Mouse (Mus musculus) limb, embryonic 14.5 days (tissue): Measurements from ENCODE around the gene Rcvrn. TPM values are rescaled to one million over a fixed set of nuclear protein-coding genes. Genes with fewer than 3 reads are reported as not detected.

Source experiments
- ATAC-seq: fragments of 200-750 bp; cut with Nextera tagmentation; 2 replicates; pipeline ENCODE4 v1.8.0; 2017; ENCODE audit warnings: low read depth, moderate number of reproducible peaks, moderate TSS enrichment; ENCODE audit not compliant: low FRiP score
- DNase-seq: peaks from one replicate; pipeline ENCODE4 v3.0.0-alpha.2; 2015; ENCODE audit warnings: low spot score
- H3K27ac ChIP-seq: fragments of 300-500 bp; sonication (generic); replicated peaks from 2 replicates; pipeline ENCODE4 v1.5.1; 2014; ENCODE audit warnings: low read depth, mild to moderate bottlenecking, low read length, moderate library complexity, mixed read lengths
- H3K27me3 ChIP-seq: fragments of 300-500 bp; sonication (generic); 2 replicates; pipeline ENCODE4 v1.6.1; 2014; ENCODE audit warnings: low read length, mixed read lengths; ENCODE audit not compliant: control insufficient read depth, insufficient read depth
- H3K36me3 ChIP-seq: fragments of 300-500 bp; sonication (generic); 2 replicates; pipeline ENCODE4 v1.6.1; 2014; ENCODE audit warnings: mild to moderate bottlenecking, low read length, moderate library complexity, mixed read lengths; ENCODE audit not compliant: control insufficient read depth, insufficient read depth
- H3K4me1 ChIP-seq: fragments of 300-500 bp; sonication (generic); 2 replicates; pipeline ENCODE4 v1.6.1; 2014; ENCODE audit warnings: antibody characterized with exemption, low read length, mixed read lengths; ENCODE audit not compliant: control insufficient read depth, insufficient read depth
- H3K4me2 ChIP-seq: fragments of 300-500 bp; sonication (generic); replicated peaks from 2 replicates; pipeline ENCODE4 v1.6.1; 2014; ENCODE audit warnings: low read depth, mild to moderate bottlenecking, low read length, moderate library complexity; ENCODE audit not compliant: severe bottlenecking
- H3K4me3 ChIP-seq: fragments of 300-500 bp; sonication (generic); replicated peaks from 2 replicates; pipeline ENCODE4 v1.5.1; 2014; ENCODE audit warnings: low read length
- H3K9ac ChIP-seq: fragments of 300-500 bp; sonication (generic); 2 replicates; pipeline ENCODE4 v1.6.1; 2014; ENCODE audit warnings: mild to moderate bottlenecking, low read depth, low read length, moderate library complexity; ENCODE audit not compliant: severe bottlenecking
- H3K9me3 ChIP-seq: fragments of 300-500 bp; sonication (generic); 2 replicates; pipeline ENCODE4 v1.6.1; 2016; ENCODE audit warnings: low read length; ENCODE audit not compliant: control insufficient read depth
- POLR2A ChIP-seq: fragments of 200-500 bp; IDR thresholded peaks from 2 replicates; pipeline ENCODE4 v1.8.0; 2012; ENCODE audit warnings: inconsistent platforms, mild to moderate bottlenecking, moderate library complexity, borderline replicate concordance; ENCODE audit not compliant: insufficient read depth, insufficient read length; ENCODE audit errors: extremely low read depth
- WGBS: fragments of 180-500 bp; shearing (Covaris S2); extraction: QIAGEN DNeasy Blood & Tissue Kit; methylation state at CpG from one replicate; pipeline ENCODE4 v1.1.7; 2014; 5-methylcytosine and 5-hydroxymethylcytosine counted together
- polyA plus RNA-seq, 2 experiments: library from polyadenylated mRNA; depleted of rRNA in 1 of 2; stranded (reverse) in 1 of 2; unstranded in 1 of 2; fragments of >200 nt; fragmentation: Nextera tagmentation in 1 of 2; extraction: Ambion mirVana in 1 of 2; gene quantifications; 2 replicates each; pipeline versions ENCODE4 v1.2.1 to v1.2.3; 2012 to 2014

Rcvrn gene
- polyA plus RNA-seq, 2 experiments, result 0.11 TPM; not detected in 1

- DNase-seq (no peak), ATAC-seq (no peak)
- Histone ChIP-seq H3K9me3 (no peaks in the 10 kb centered on the region), H3K4me3 (no peak overlapping the region), H3K9ac (no peak overlapping the region), H3K4me1 (peaks cover 3% of the 10 kb centered on the region), H3K4me2 (peak overlapping the region; percentile 5; the same call in 1 of the 2 replicates), H3K27ac (no peak overlapping the region), H3K36me3 (no peaks in the 10 kb centered on the region), H3K27me3 (no peaks in the 10 kb centered on the region)
- TF ChIP-seq POLR2A, result no peak
- WGBS, result 15% methylated on average over 13 of the region's 14 CpGs
Measured at GRCm38 (mm10) chr11:67652194-67652892, 42.8 kb upstream of the Rcvrn start.

- no peak for DNase-seq
- WGBS, result 59% methylated on average over 5 of the region's 6 CpGs
- Histone ChIP-seq H3K9ac (no peak overlapping the region), H3K9me3 (no peaks in the 10 kb centered on the region), H3K27me3 (no peaks in the 10 kb centered on the region), H3K4me2 (peak overlapping the region; percentile 5; the same call in 1 of the 2 replicates), H3K36me3 (no peaks in the 10 kb centered on the region), H3K4me3 (no peak overlapping the region), H3K27ac (no peak overlapping the region), H3K4me1 (peaks cover 3% of the 10 kb centered on the region)
- TF ChIP-seq POLR2A, result no peak
- ATAC-seq, result no peak
Measured at GRCm38 (mm10) chr11:67652893-67653255, 42.3 kb upstream of the Rcvrn start.

GRCm38 (mm10) chr11:67653521-67654090 is 41.5 kb upstream of the Rcvrn start:
- H3K9me3 ChIP-seq, result no peaks in the 10 kb centered on the region
- no peak overlapping the region for H3K27ac ChIP-seq
- H3K4me2 ChIP-seq, result no peak overlapping the region
- no peak overlapping the region for H3K9ac ChIP-seq
- WGBS, result 92% methylated on average over 9 of the region's 9 CpGs
- DNase-seq (no peak), ATAC-seq (no peak)
- H3K4me3 ChIP-seq, result no peak overlapping the region
- no peaks in the 10 kb centered on the region for H3K36me3 ChIP-seq
- H3K4me1 ChIP-seq, result peaks cover 3% of the 10 kb centered on the region
- no peaks in the 10 kb centered on the region for H3K27me3 ChIP-seq
- no peak for TF ChIP-seq POLR2A

GRCm38 (mm10) chr11:67654514-67654913 is 40.6 kb upstream of the Rcvrn start:
- no peak for DNase-seq
- H3K36me3 ChIP-seq, result no peaks in the 10 kb centered on the region
- no peak for ATAC-seq
- H3K4me1 ChIP-seq, result peaks cover 3% of the 10 kb centered on the region
- WGBS, result 86% methylated on average over 4 of the region's 4 CpGs
- H3K9me3 ChIP-seq, result no peaks in the 10 kb centered on the region
- no peak overlapping the region for H3K9ac ChIP-seq
- H3K27me3 ChIP-seq, result no peaks in the 10 kb centered on the region
- no peak overlapping the region for H3K27ac ChIP-seq
- TF ChIP-seq POLR2A, result no peak
- H3K4me2 ChIP-seq, result no peak overlapping the region
- no peak overlapping the region for H3K4me3 ChIP-seq

- Histone ChIP-seq H3K9ac (no peak overlapping the region), H3K4me3 (no peak overlapping the region), H3K9me3 (no peaks in the 10 kb centered on the region), H3K27me3 (no peaks in the 10 kb centered on the region), H3K36me3 (no peaks in the 10 kb centered on the region), H3K4me2 (no peak overlapping the region), H3K27ac (no peak overlapping the region), H3K4me1 (peaks cover 3% of the 10 kb centered on the region)
- DNase-seq (no peak), ATAC-seq (no peak)
- TF ChIP-seq POLR2A, result no peak
- WGBS, result 68% methylated on average over 17 of the region's 17 CpGs
Measured at GRCm38 (mm10) chr11:67655236-67655959, 39.7 kb upstream of the Rcvrn start.
